In genomic region chr6:83197345-83198004, GRCm38 (mm10) we compare ENCODE assay signal across 8 mouse cellular contexts. TPM values are rescaled to one million over a fixed set of nuclear protein-coding genes. Genes with fewer than 3 reads are reported as not detected.
DNase-seq lines count a peak whose midpoint lies in the region; ATAC-seq and TF ChIP-seq lines count a peak whose summit lies in the region.

No protein-coding gene starts in this region.

- H3K9ac ChIP-seq in liver, embryonic 14.5 days (replicated peaks): no peak overlapping the region
- no peak overlapping the region for H3K9ac ChIP-seq in forebrain, embryonic 12.5 days

- H3K27ac ChIP-seq in liver, embryonic 14.5 days: no peak overlapping the region
- no peak overlapping the region for H3K27ac ChIP-seq in forebrain, embryonic 12.5 days

- no peak overlapping the region for H3K4me2 ChIP-seq in liver, embryonic 14.5 days (ENCODE audit: low read depth)
- no peak overlapping the region for H3K4me2 ChIP-seq in forebrain, embryonic 12.5 days

- no peak for TF ChIP-seq EP300 in liver, embryonic 14.5 days (IDR thresholded peaks at IDR 0.05; ENCODE audit: low read depth)

- no peaks in the 10 kb centered on the region for H3K4me1 ChIP-seq in liver, embryonic 14.5 days (replicated peaks; ENCODE audit: control insufficient read depth in 2 of 2, insufficient read depth in 2 of 2, low read length in 1 of 2)
- no peaks in the 10 kb centered on the region for H3K4me1 ChIP-seq in forebrain, embryonic 12.5 days

- H3K27me3 ChIP-seq in liver, embryonic 14.5 days (ENCODE audit: control insufficient read depth, insufficient read depth, low read length): no peaks in the 10 kb centered on the region
- H3K27me3 ChIP-seq in forebrain, embryonic 12.5 days: no peaks in the 10 kb centered on the region

- peaks cover 20% of the 10 kb centered on the region for H3K36me3 ChIP-seq in liver, embryonic 14.5 days (replicated peaks; ENCODE audit: control insufficient read depth, insufficient read depth, low read depth)
- peaks cover 85% of the 10 kb centered on the region for H3K36me3 ChIP-seq in forebrain, embryonic 12.5 days (replicated peaks)

- H3K4me3 ChIP-seq in liver, embryonic 14.5 days (ENCODE audit: insufficient read depth in 1 of 2, low read depth in 2 of 2, low read length in 2 of 2): no peak overlapping the region
- H3K4me3 ChIP-seq in forebrain, embryonic 12.5 days (replicated peaks): no peak overlapping the region

- no peak for DNase-seq in liver, embryonic 14.5 days (ENCODE audit: low read depth in 3 of 3, low spot score in 3 of 3)
- DNase-seq in liver: no peak
- DNase-seq in adrenal gland, postnatal 36 days: peak; percentile 82 to 85
- DNase-seq in kidney, adult 8-10 months: peak; percentile 41 to 60
- peak; percentile 24 for DNase-seq in lung, postnatal 36 days

- 75% methylated on average over 15 of the region's 15 CpGs for WGBS in liver, embryonic 14.5 days (ENCODE audit: insufficient replicate concordance)
- 46% methylated on average over 15 of the region's 15 CpGs for WGBS in forebrain, embryonic 12.5 days

- peak; percentile 40 for TF ChIP-seq CTCF in liver, embryonic 14.5 days (IDR thresholded peaks at IDR 0.05; ENCODE audit: low read depth)

- H3K9me3 ChIP-seq in liver, embryonic 14.5 days (ENCODE audit: control insufficient read depth, low read length): no peaks in the 10 kb centered on the region
- H3K9me3 ChIP-seq in forebrain, embryonic 12.5 days: no peaks in the 10 kb centered on the region

- ATAC-seq in liver, embryonic 14.5 days (ENCODE audit: insufficient read depth): no peak
- ATAC-seq in forebrain, embryonic 12.5 days (ENCODE audit: low FRiP score): peak; percentile 50
- ATAC-seq in activated CD4-positive, CD25-positive, alpha-beta regulatory T cell, adult 4 months: no peak
- ATAC-seq in granulocyte monocyte progenitor cell, adult 5-6 weeks (replicated peaks; ENCODE audit: poor library complexity, severe bottlenecking): no peak

RNA-seq across cellular contexts. Expression of gene Slc4a5, which starts 22.2 kb away (rescaled TPM):
- polyA plus RNA-seq in liver, embryonic 14.5 days (2012; rRNA removed): 1.1 and 1.4 TPM in 2 replicates
- polyA plus RNA-seq in liver, embryonic 14.5 days (2014; fragmentation: Nextera tagmentation; extraction: Ambion mirVana): 0.52 and 0.73 TPM in 2 replicates
- under 1 TPM; 0.07 to 0.17 TPM for total RNA-seq in adrenal gland, postnatal 36 days (2021)
- polyA plus RNA-seq in forebrain, embryonic 12.5 days (2016; fragmentation: Nextera tagmentation; extraction: Ambion mirVana): 0.12 and 0.24 TPM in 2 replicates
- under 1 TPM; 0.48 to 0.76 TPM for polyA plus RNA-seq in activated CD4-positive, CD25-positive, alpha-beta regulatory T cell, adult 4 months (2017; shearing (Covaris generic))
- total RNA-seq in granulocyte monocyte progenitor cell, adult 5-6 weeks (2014; fragmentation: Nextera tagmentation): not detected in 2 replicates
- total RNA-seq in granulocyte monocyte progenitor cell, adult 5-6 weeks (2017): 0.13 TPM in 1 of 2 replicates, not detected in the other

RNA-seq across cellular contexts. Expression of gene Dctn1, which starts 31.8 kb away (rescaled TPM):
- polyA plus RNA-seq in liver, embryonic 14.5 days (2012; rRNA removed): 16.9 and 21.1 TPM in 2 replicates
- polyA plus RNA-seq in liver, embryonic 14.5 days (2014; fragmentation: Nextera tagmentation; extraction: Ambion mirVana): 22.5 and 24.0 TPM in 2 replicates
- 100 to 1,000 TPM; 127 to 132 TPM for total RNA-seq in adrenal gland, postnatal 36 days (2021)
- 128 and 137 TPM in 2 replicates for polyA plus RNA-seq in forebrain, embryonic 12.5 days (2016; fragmentation: Nextera tagmentation; extraction: Ambion mirVana)
- 10 to 100 TPM; 12.7 to 24.6 TPM for polyA plus RNA-seq in activated CD4-positive, CD25-positive, alpha-beta regulatory T cell, adult 4 months (2017; shearing (Covaris generic))
- total RNA-seq in granulocyte monocyte progenitor cell, adult 5-6 weeks (2014; fragmentation: Nextera tagmentation): 27.3 and 71.9 TPM in 2 replicates
- 69.4 and 69.5 TPM in 2 replicates for total RNA-seq in granulocyte monocyte progenitor cell, adult 5-6 weeks (2017)

RNA-seq across cellular contexts. Expression of gene 1700003E16Rik, which starts 41.3 kb away (rescaled TPM):
- polyA plus RNA-seq in liver, embryonic 14.5 days (2012; rRNA removed): not detected in 2 replicates
- 0.06 and 0.15 TPM in 2 replicates for polyA plus RNA-seq in liver, embryonic 14.5 days (2014; fragmentation: Nextera tagmentation; extraction: Ambion mirVana)
- under 1 TPM; 0.43 to 0.66 TPM for total RNA-seq in adrenal gland, postnatal 36 days (2021)
- 1.8 and 2.7 TPM in 2 replicates for polyA plus RNA-seq in forebrain, embryonic 12.5 days (2016; fragmentation: Nextera tagmentation; extraction: Ambion mirVana)
- not detected for polyA plus RNA-seq in activated CD4-positive, CD25-positive, alpha-beta regulatory T cell, adult 4 months (2017; shearing (Covaris generic))
- 0.51 TPM in 1 of 2 replicates, not detected in the other for total RNA-seq in granulocyte monocyte progenitor cell, adult 5-6 weeks (2014; fragmentation: Nextera tagmentation)
- total RNA-seq in granulocyte monocyte progenitor cell, adult 5-6 weeks (2017): not detected in 2 replicates

RNA-seq across cellular contexts. Expression of gene Wdr54, which starts 41.3 kb away (rescaled TPM):
- polyA plus RNA-seq in liver, embryonic 14.5 days (2012; rRNA removed): 0.15 and 0.44 TPM in 2 replicates
- 0.32 and 0.35 TPM in 2 replicates for polyA plus RNA-seq in liver, embryonic 14.5 days (2014; fragmentation: Nextera tagmentation; extraction: Ambion mirVana)
- total RNA-seq in adrenal gland, postnatal 36 days (2021): 1 to 10 TPM; 1.8 to 3.1 TPM
- 12.5 and 15.4 TPM in 2 replicates for polyA plus RNA-seq in forebrain, embryonic 12.5 days (2016; fragmentation: Nextera tagmentation; extraction: Ambion mirVana)
- under 1 TPM in 1 of 2 experiments, not detected in 1; 0.73 TPM for polyA plus RNA-seq in activated CD4-positive, CD25-positive, alpha-beta regulatory T cell, adult 4 months (2017; shearing (Covaris generic))
- not detected in 2 replicates for total RNA-seq in granulocyte monocyte progenitor cell, adult 5-6 weeks (2014; fragmentation: Nextera tagmentation)
- 0.04 TPM in 1 of 2 replicates, not detected in the other for total RNA-seq in granulocyte monocyte progenitor cell, adult 5-6 weeks (2017)

Comparison
In these comparisons a context has a peak if more than half of its experiments do, and no peak if none do; other contexts are left out.
1. DNase-seq: peak in adrenal gland, postnatal 36 days (2 of 2), kidney, adult 8-10 months (2 of 2) and lung, postnatal 36 days (single experiment); none in liver, embryonic 14.5 days (0 of 3) and liver (single experiment).